8 mouse cellular contexts compared by ENCODE assay signal in the genomic region with DNA sequence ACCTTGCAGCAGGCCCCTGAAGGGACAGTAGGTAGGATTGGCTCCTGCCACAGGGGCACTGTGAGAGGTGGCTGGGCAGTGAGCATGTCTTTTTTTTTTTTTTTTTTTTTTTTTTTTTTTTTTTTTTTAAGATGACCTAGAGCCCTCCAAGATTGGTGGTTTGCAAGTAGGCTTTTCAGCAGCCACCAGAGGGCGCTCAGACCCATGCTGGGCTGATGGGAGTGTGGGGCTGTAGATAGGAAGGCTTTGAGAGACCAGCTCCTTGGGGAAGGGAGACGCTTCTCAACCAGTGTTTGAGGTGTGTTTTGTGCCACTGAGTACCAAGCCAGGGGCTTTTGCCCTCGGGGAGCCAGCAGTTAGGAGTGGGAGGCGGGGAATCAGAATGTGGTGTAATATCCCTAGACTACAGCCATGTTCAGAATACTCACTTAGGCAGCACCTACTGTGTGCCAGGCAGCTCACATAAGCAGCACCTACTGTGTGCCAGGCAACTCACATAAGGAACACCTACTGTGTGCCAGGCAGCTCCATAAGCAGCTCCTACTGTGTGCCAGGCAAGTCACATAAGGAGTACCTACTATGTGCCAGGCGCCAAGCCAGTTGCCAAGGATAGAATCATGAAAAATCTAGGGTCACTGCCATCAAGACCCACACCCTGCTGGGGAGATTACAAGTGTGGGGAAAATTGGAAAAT.
A peak's percentile ranks its signal among the peaks of the same experiment; 100 is the strongest.
DNase-seq lines count a peak whose midpoint lies in the region; ATAC-seq and TF ChIP-seq lines count a peak whose summit lies in the region.

No protein-coding gene starts in this region.

- ATAC-seq in monocyte, adult 5-6 weeks (replicated peaks; ENCODE audit: insufficient number of reproducible peaks, low FRiP score, low TSS enrichment, poor library complexity, severe bottlenecking): no peak

- DNase-seq in CD8-positive naive resting alpha-beta T cell, adult 2 months (ENCODE audit: low read depth in 2 of 2, low spot score in 2 of 2): peak; percentile 4 to 12
- DNase-seq in WW6 (ENCODE audit: low read depth, low spot score): peak; percentile 57
- DNase-seq in cerebellum, postnatal 4 days (ENCODE audit: low spot score in 2 of 2): peak; percentile 46 to 78
- peak; percentile 77 for DNase-seq in gastrocnemius, postnatal 14 days
- peak; percentile 72 for DNase-seq in kidney, postnatal 14 days
- peak; percentile 40 for DNase-seq in lung, adult 2 months
- peak; percentile 78 for DNase-seq in right cerebral cortex, postnatal 14 days

- 34% methylated on average over 5 of the region's 5 CpGs for WGBS in lung, adult 2 months

- intact Hi-C loops in gastrocnemius, postnatal 14 days (cut with DNase I; ENCODE audit: low total_unique reads): loop anchor here (5.0 kb wide), 4 partner anchors 97 to 333 kb away; no protein-coding TSS in a partner anchor

- TF ChIP-seq POLR2A in lung, adult 2 months (IDR thresholded peaks at IDR 0.05; ENCODE audit: borderline replicate concordance, extremely low read depth, low read depth, low read length): no peak

- peak; percentile 69 for TF ChIP-seq CTCF in lung, adult 2 months (IDR thresholded peaks at IDR 0.05; ENCODE audit: insufficient read depth, low read length)

- no peak overlapping the region for H3K4me3 ChIP-seq in lung, adult 2 months (replicated peaks; ENCODE audit: extremely low read depth, low read depth, low read length)

- no peaks in the 10 kb centered on the region for H3K4me1 ChIP-seq in lung, adult 2 months (ENCODE audit: control insufficient read depth, insufficient read depth, low read length)

Comparison
In these comparisons a context has a peak if more than half of its experiments do, and no peak if none do; other contexts are left out.
1. DNase-seq: peak in every context shown above with its lines; median percentile 78 in right cerebral cortex, postnatal 14 days; 77 in gastrocnemius, postnatal 14 days; 72 in kidney, postnatal 14 days; 62 in cerebellum, postnatal 4 days; 57 in WW6; 40 in lung, adult 2 months; 8 in CD8-positive naive resting alpha-beta T cell, adult 2 months.